Mouse (Mus musculus): ENCODE data around the gene Zcwpw1.
"Not testable (repeated sequence)": the region's sequence is repeated elsewhere in the genome, so short reads cannot be mapped to it uniquely, and the experiment has no call there.

Gene Zcwpw1

GRCm38 (mm10) chr5:137833500-137833899 is 45.9 kb downstream of the Zcwpw1 start:
- no peak for DNase-seq (ENCODE audit: low read depth, low spot score)

DNA sequence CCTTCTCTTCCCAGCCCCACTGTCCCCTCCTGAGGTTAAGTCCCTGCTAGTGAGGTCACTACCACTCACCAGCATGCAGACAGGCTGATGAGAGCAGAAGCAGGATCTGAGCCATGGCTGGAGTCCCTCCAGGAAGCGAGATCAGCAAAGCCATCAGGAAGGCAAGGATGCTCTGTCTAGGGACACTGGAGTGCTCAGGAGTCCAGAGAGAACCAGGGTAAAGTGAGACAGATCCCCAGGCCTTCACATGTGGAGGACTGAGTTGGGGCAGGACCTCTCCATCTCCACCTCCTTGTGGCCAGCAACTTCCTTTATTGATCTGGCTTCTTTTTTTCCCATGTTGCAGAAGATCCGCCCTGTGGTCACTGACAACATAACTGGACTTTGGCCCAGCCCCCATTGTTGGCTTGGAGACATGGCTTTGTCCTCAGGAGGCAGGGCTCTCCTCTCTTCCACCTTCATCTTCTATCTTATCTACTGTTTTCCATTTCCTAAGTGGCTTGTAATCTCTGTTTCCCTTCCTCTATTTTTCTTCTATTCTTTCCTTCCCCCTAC is 48.4 kb downstream of the Zcwpw1 start, which contains the start of gene Pilra:
Gene Pilra, minus strand, starts transcription at position 316 of the 555 bp plus-strand sequence.
- DNase-seq (ENCODE audit: low read depth, low spot score), result not testable (repeated sequence)

GRCm38 (mm10) chr5:137836611-137837010 is 49.0 kb downstream of the Zcwpw1 start:
- no peak for DNase-seq (ENCODE audit: low read depth, low spot score)

GRCm38 (mm10) chr5:137837110-137837509 is 49.5 kb downstream of the Zcwpw1 start:
- DNase-seq (ENCODE audit: low read depth, low spot score), result not testable (repeated sequence)

- DNase-seq (ENCODE audit: low read depth, low spot score), result not testable (repeated sequence)
Observed at GRCm38 (mm10) chr5:137850313-137850712, 62.7 kb downstream of the Zcwpw1 start.

- not testable (repeated sequence) for DNase-seq (ENCODE audit: low read depth, low spot score)
Observed at GRCm38 (mm10) chr5:137854907-137855306, 67.3 kb downstream of the Zcwpw1 start.

GRCm38 (mm10) chr5:137856870-137857269 is 69.3 kb downstream of the Zcwpw1 start:
- not testable (repeated sequence) for DNase-seq (ENCODE audit: low read depth, low spot score)

DNA sequence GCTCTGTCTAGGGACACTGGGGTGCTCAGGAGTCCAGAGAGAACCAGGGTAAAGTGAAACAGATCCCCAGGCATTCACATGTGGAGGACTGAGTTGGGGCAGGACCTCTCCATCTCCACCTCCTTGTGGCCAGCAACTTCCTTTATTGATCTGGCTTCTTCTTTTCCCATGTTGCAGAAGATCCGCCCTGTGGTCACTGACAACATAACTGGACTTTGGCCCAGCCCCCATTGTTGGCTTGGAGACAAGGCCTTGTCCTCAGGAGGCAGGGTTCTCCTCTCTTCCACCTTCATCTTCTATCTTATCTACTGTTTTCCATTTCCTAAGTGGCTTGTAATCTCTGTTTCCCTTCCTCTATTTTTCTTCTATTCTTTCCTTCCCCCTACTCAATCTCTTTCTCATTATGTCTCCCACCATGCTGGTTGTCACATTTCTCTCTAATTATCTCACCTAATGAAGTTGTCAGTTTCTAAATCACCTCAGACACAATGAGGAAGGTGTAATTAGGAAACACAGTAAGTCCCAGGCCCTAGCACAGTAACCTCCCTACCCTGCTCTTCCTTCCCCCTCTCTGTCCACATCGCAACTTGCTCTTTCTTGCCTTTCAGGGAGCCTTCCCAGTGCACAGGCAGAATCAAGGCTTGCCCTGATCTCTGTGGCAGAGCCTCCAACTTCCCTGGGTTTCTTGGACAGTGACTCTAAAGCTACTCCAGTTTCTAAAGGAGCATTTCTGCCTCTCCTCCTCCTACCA is 70.5 kb downstream of the Zcwpw1 start, which contains the start of gene Pilrb1:
Gene Pilrb1, minus strand, starts transcription at position 147 of the 751 bp plus-strand sequence.
- not testable (repeated sequence) for DNase-seq (ENCODE audit: low read depth, low spot score)

GRCm38 (mm10) chr5:137864008-137864407 is 76.4 kb downstream of the Zcwpw1 start:
- not testable (repeated sequence) for DNase-seq (ENCODE audit: low read depth, low spot score)

GRCm38 (mm10) chr5:137868600-137868999 is 81.0 kb downstream of the Zcwpw1 start:
- not testable (repeated sequence) for DNase-seq (ENCODE audit: low read depth, low spot score)

GRCm38 (mm10) chr5:137871644-137872380 is 84.2 kb downstream of the Zcwpw1 start, which contains the start of gene Pilrb2:
Gene Pilrb2, minus strand, starts transcription at chr5:137871815.
- DNase-seq (ENCODE audit: low read depth, low spot score), result not testable (repeated sequence)

Data from embryo, embryonic 11.5 days (tissue).